Mouse (Mus musculus) lung, postnatal 0 days (tissue): Measurements from ENCODE around the gene Gpc3.

Experiments used
- CTCF ChIP-seq: IDR thresholded peaks from 2 replicates; pipeline ENCODE4 v1.5.1; 2016; ENCODE audit warnings: antibody characterized with exemption, mild to moderate bottlenecking
- EP300 ChIP-seq: IDR thresholded peaks from 2 replicates; pipeline ENCODE4 v1.6.1; 2016; ENCODE audit warnings: antibody characterized with exemption, mild to moderate bottlenecking, control low read depth

GRCm38 (mm10) chrX:52344018-52344417, 269.7 kb downstream of the Gpc3 start:
- TF ChIP-seq EP300 = no peak
- TF ChIP-seq CTCF = no peak
